Mouse (Mus musculus) hindbrain, embryonic 16.5 days (tissue): ENCODE measurements around the gene Efs. TPM values are rescaled to one million over a fixed set of nuclear protein-coding genes. Genes with fewer than 3 reads are reported as not detected.
A peak's percentile ranks its signal among the peaks of the same experiment; 100 is the strongest.

Source experiments
- ATAC-seq: fragments of 200-750 bp; cut with Nextera tagmentation; 2 replicates; pipeline ENCODE4 v1.8.0; 2017; ENCODE audit warnings: moderate TSS enrichment, moderate library complexity
- H3K27ac ChIP-seq: fragments of 300-500 bp; sonication (generic); 2 replicates; pipeline ENCODE4 v1.5.1; 2014; ENCODE audit warnings: low read depth, mild to moderate bottlenecking, control low read depth, low read length, moderate library complexity
- H3K27me3 ChIP-seq: fragments of 300-500 bp; sonication (generic); replicated peaks from 2 replicates; pipeline ENCODE4 v1.6.1; 2014; ENCODE audit warnings: low read length; ENCODE audit not compliant: control insufficient read depth, insufficient read depth
- H3K36me3 ChIP-seq: fragments of 300-500 bp; sonication (generic); 2 replicates; pipeline ENCODE4 v1.6.1; 2014; ENCODE audit warnings: mild to moderate bottlenecking, low read length, moderate library complexity, mixed read lengths; ENCODE audit not compliant: control insufficient read depth, insufficient read depth
- H3K4me1 ChIP-seq: fragments of 300-500 bp; sonication (generic); 2 replicates; pipeline ENCODE4 v1.6.1; 2014; ENCODE audit warnings: low read depth, low read length; ENCODE audit not compliant: control insufficient read depth, insufficient read depth
- H3K4me2 ChIP-seq: fragments of 300-500 bp; sonication (generic); 2 replicates; pipeline ENCODE4 v1.6.1; 2014; ENCODE audit warnings: mild to moderate bottlenecking, low read length, control low read depth, moderate library complexity
- H3K4me3 ChIP-seq: fragments of 300-500 bp; sonication (generic); 2 replicates; pipeline ENCODE4 v1.5.1; 2014; ENCODE audit warnings: mild to moderate bottlenecking, low read length, control low read depth, moderate library complexity
- H3K9ac ChIP-seq: fragments of 300-500 bp; sonication (generic); 2 replicates; pipeline ENCODE4 v1.6.1; 2014; ENCODE audit warnings: low read depth, mild to moderate bottlenecking, control low read depth, low read length, moderate library complexity
- H3K9me3 ChIP-seq: fragments of 300-500 bp; sonication (generic); 2 replicates; pipeline ENCODE4 v1.6.1; 2014; ENCODE audit warnings: mild to moderate bottlenecking, low read length, moderate library complexity; ENCODE audit not compliant: control insufficient read depth
- WGBS: fragments of 180-500 bp; shearing (Covaris S2); extraction: QIAGEN DNeasy Blood & Tissue Kit; methylation state at CpG from one replicate; pipeline ENCODE4 v1.1.7; 2014; 5-methylcytosine and 5-hydroxymethylcytosine counted together
- polyA plus RNA-seq: library from polyadenylated mRNA; unstranded; fragments of >200 nt; fragmentation: Nextera tagmentation; extraction: Ambion mirVana; gene quantifications from 2 replicates; pipeline ENCODE4 v1.2.1, GENCODE M21; 2015

The Efs gene
- polyA plus RNA-seq, 1 experiment from 2014 or later: 14.2 TPM

- no peak for ATAC-seq
These were observed 41.8 kb downstream of the Efs start for GRCm38 (mm10) chr14:54884022-54884712.

GRCm38 (mm10) chr14:54883154-54884021 is 42.5 kb downstream of the Efs start, which contains the start of the genes Bcl2l2 and Gm20521:
Gene Bcl2l2, plus strand, starts transcription at chr14:54883377.
Gene Gm20521, plus strand, starts transcription at chr14:54883441.
- peak within 1 kb of the TSS; percentile 91 for H3K27ac ChIP-seq
- H3K27me3 ChIP-seq: no peaks in the 10 kb centered on the region
- peak; percentile 89 for ATAC-seq
- peaks cover 21% of the 10 kb centered on the region for H3K4me1 ChIP-seq
- peak within 1 kb of the TSS; percentile 61 for H3K4me3 ChIP-seq
- H3K9ac ChIP-seq: peak within 1 kb of the TSS; percentile 77
- H3K4me2 ChIP-seq: peak within 1 kb of the TSS; percentile 77
- WGBS: under 1% methylated on average over 27 of the region's 27 CpGs
- H3K36me3 ChIP-seq: no peaks in the 10 kb centered on the region
- no peaks in the 10 kb centered on the region for H3K9me3 ChIP-seq

More at GRCm38 (mm10) chr14:54884022-54884712, 41.8 kb downstream of the Efs start:
- peak overlapping the region; percentile 77 for H3K9ac ChIP-seq
- no peaks in the 10 kb centered on the region for H3K36me3 ChIP-seq
- H3K4me3 ChIP-seq: peak overlapping the region; percentile 61
- no peaks in the 10 kb centered on the region for H3K27me3 ChIP-seq
- H3K4me2 ChIP-seq: peak overlapping the region; percentile 77
- no peaks in the 10 kb centered on the region for H3K9me3 ChIP-seq
- whole genome bisulfite sequencing: 33% methylated on average over 20 of the region's 21 CpGs
- peaks cover 21% of the 10 kb centered on the region for H3K4me1 ChIP-seq
- peak overlapping the region; percentile 91 for H3K27ac ChIP-seq

GRCm38 (mm10) chr14:54877048-54877715 is 48.7 kb downstream of the Efs start, which contains the start of gene Ppp1r3e:
Gene Ppp1r3e, minus strand, starts transcription at chr14:54877550.
- peak; percentile 84 for ATAC-seq

DNA sequence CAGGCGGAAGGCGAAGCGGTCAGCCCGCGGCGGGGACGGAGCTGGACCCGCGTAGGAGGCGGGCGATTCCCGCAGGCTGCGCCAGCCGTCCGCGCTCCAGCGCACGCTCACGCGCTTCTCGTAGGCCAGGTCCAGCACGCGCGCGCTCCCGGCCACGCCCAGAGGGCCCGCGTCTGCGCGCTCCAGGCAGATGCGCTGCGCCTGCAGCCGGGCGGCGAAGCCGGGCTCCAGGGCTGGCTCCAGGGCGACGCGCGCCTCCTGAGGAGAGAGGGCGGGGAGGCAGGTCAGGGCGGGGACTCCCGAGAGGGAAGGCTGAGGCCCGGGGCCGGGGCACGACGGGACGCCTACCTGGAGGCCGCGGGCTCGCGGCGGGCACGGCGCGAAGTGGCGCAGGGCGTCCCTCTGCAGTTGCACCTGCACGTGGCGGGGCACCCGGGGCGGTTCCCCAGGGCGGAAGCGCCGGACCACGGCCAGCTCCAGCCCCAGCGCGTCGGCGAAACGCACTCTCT is 49.3 kb downstream of the Efs start:
- peaks cover 9% of the 10 kb centered on the region for H3K4me1 ChIP-seq
- no peaks in the 10 kb centered on the region for H3K27me3 ChIP-seq
- H3K4me2 ChIP-seq: peak overlapping the region; percentile 91
- H3K9me3 ChIP-seq: no peaks in the 10 kb centered on the region
- 0% methylated on average over 55 of the region's 72 CpGs for WGBS
- ATAC-seq: peak; percentile 89
- H3K27ac ChIP-seq: peak overlapping the region; percentile 96
- H3K4me3 ChIP-seq: peak overlapping the region; percentile 83
- no peaks in the 10 kb centered on the region for H3K36me3 ChIP-seq
- H3K9ac ChIP-seq: peak overlapping the region; percentile 97

More at GRCm38 (mm10) chr14:54877048-54877715, 48.7 kb downstream of the Efs start, which contains the start of gene Ppp1r3e:
- Histone ChIP-seq H3K9me3 (no peaks in the 10 kb centered on the region), H3K9ac (peak within 1 kb of the TSS; percentile 97), H3K4me1 (peaks cover 9% of the 10 kb centered on the region), H3K36me3 (no peaks in the 10 kb centered on the region), H3K27ac (peak within 1 kb of the TSS; percentile 96), H3K4me3 (peak within 1 kb of the TSS; percentile 83), H3K4me2 (peak within 1 kb of the TSS; percentile 91), H3K27me3 (no peaks in the 10 kb centered on the region)
- WGBS: under 1% methylated on average over 51 of the region's 61 CpGs

DNA sequence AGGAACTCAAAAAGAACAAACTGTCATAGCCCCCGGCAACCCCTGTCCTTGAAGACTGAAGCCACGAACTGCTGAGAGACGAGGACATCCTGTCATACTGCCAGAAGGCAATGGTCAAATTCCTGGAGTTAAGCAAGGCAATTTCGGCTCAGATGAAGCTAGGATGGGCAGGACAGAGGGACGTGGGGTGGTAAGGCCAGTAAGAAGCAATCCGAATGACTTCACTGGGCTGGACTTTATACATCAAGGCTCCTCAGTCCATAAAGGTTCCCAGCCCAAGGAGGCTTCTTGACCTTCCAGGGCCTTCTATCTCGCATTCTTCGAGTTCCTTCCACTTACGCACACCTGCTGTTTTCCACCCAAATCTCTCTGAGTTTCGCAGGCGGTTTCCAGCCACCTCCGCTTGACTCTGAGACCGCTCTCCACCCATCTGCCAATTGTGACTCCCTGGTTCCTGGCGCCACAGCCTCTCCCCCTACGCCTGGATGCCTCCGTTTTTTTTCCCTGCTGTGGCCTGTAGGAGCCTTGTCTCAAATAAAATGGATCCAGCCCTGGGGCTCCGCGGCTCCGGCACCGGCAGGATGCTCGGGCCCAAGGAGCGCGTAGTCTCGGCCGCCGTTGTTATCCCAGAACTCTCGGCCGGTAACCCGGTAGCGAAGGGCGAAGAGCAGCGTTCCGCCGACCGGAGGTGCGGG is 49.9 kb downstream of the Efs start:
- peak overlapping the region; percentile 97 for H3K9ac ChIP-seq
- peak overlapping the region; percentile 96 for H3K27ac ChIP-seq
- peak overlapping the region; percentile 83 for H3K4me3 ChIP-seq
- peak; percentile 56 for ATAC-seq
- H3K27me3 ChIP-seq: no peaks in the 10 kb centered on the region
- H3K4me1 ChIP-seq: peaks cover 9% of the 10 kb centered on the region
- 2% methylated on average over 36 of the region's 36 CpGs for WGBS
- H3K4me2 ChIP-seq: peak overlapping the region; percentile 91
- H3K36me3 ChIP-seq: no peaks in the 10 kb centered on the region
- no peaks in the 10 kb centered on the region for H3K9me3 ChIP-seq

GRCm38 (mm10) chr14:54874165-54874564 is 51.8 kb downstream of the Efs start:
- H3K4me1 ChIP-seq: peaks cover 9% of the 10 kb centered on the region
- H3K9me3 ChIP-seq: no peaks in the 10 kb centered on the region
- H3K9ac ChIP-seq: no peak overlapping the region
- no peaks in the 10 kb centered on the region for H3K27me3 ChIP-seq
- H3K27ac ChIP-seq: no peak overlapping the region
- H3K4me2 ChIP-seq: no peak overlapping the region
- WGBS: 90% methylated on average over 3 of the region's 3 CpGs
- no peak overlapping the region for H3K4me3 ChIP-seq
- ATAC-seq: no peak
- H3K36me3 ChIP-seq: no peaks in the 10 kb centered on the region

GRCm38 (mm10) chr14:54870861-54871260 is 55.1 kb downstream of the Efs start, which contains the start of gene Homez:
Gene Homez, minus strand, starts transcription at chr14:54870961.
- H3K9ac ChIP-seq: no peak within 1 kb of the TSS
- WGBS: 88% methylated on average over 5 of the region's 5 CpGs
- no peaks in the 10 kb centered on the region for H3K36me3 ChIP-seq
- H3K9me3 ChIP-seq: no peaks in the 10 kb centered on the region
- H3K4me1 ChIP-seq: peaks cover 6% of the 10 kb centered on the region
- no peak within 1 kb of the TSS for H3K27ac ChIP-seq
- no peak within 1 kb of the TSS for H3K4me2 ChIP-seq
- H3K4me3 ChIP-seq: no peak within 1 kb of the TSS
- no peak for ATAC-seq
- H3K27me3 ChIP-seq: no peaks in the 10 kb centered on the region

- H3K27ac ChIP-seq: no peak overlapping the region
- no peaks in the 10 kb centered on the region for H3K27me3 ChIP-seq
- no peaks in the 10 kb centered on the region for H3K36me3 ChIP-seq
- H3K9ac ChIP-seq: no peak overlapping the region
- 92% methylated on average over 4 of the region's 4 CpGs for WGBS
- H3K4me1 ChIP-seq: peaks cover 4% of the 10 kb centered on the region
- no peaks in the 10 kb centered on the region for H3K9me3 ChIP-seq
- no peak overlapping the region for H3K4me3 ChIP-seq
- no peak overlapping the region for H3K4me2 ChIP-seq
- no peak for ATAC-seq
These were observed 57.9 kb downstream of the Efs start for GRCm38 (mm10) chr14:54868026-54868425.
